ENCODE assay signal across 30 mouse cellular contexts in genomic region chr17:57020960-57021359, GRCm38 (mm10). TPM values are rescaled to one million over a fixed set of nuclear protein-coding genes. Genes with fewer than 3 reads are reported as not detected.
"Had no signal": no experiment of that assay in that cellular context is flagged by ENCODE, and none has a peak within 500 bp of the region (broad histone marks: within the 10 kb centered on the region; RNA-seq: fewer than 3 reads in every experiment).

No protein-coding gene starts in this region.

- H3K27ac ChIP-seq: left cerebral cortex, adult 2 months; lung, embryonic 15.5 days; midbrain, embryonic 10.5 days; midbrain, embryonic 13.5 days; neural tube, embryonic 12.5 days; neural tube, embryonic 15.5 days had no signal

- H3K4me1 ChIP-seq: lung, embryonic 15.5 days; midbrain, embryonic 10.5 days; midbrain, embryonic 13.5 days; neural tube, embryonic 12.5 days; neural tube, embryonic 15.5 days had no signal

- H3K4me3 ChIP-seq: left cerebral cortex, adult 2 months; lung, embryonic 15.5 days; midbrain, embryonic 10.5 days; midbrain, embryonic 13.5 days; neural tube, embryonic 12.5 days; neural tube, embryonic 15.5 days had no signal

- H3K9me3 ChIP-seq: lung, embryonic 15.5 days; midbrain, embryonic 10.5 days; midbrain, embryonic 13.5 days; neural tube, embryonic 12.5 days; neural tube, embryonic 15.5 days had no signal

- H3K4me2 ChIP-seq: lung, embryonic 15.5 days; midbrain, embryonic 13.5 days; neural tube, embryonic 12.5 days; neural tube, embryonic 15.5 days had no signal

- ATAC-seq: intestine, postnatal 0 days; midbrain, embryonic 13.5 days had no signal

- DNase-seq: kidney, adult 2 months; kidney, postnatal 10 days; kidney, postnatal 36 days; layer of hippocampus, postnatal 36 days; lung, adult 18-20 months; lung, postnatal 14 days; lung, postnatal 4 days; thymus, adult 18-20 months; thymus, postnatal 36 days had no signal

- H3K27me3 ChIP-seq: lung, embryonic 15.5 days; midbrain, embryonic 13.5 days; neural tube, embryonic 12.5 days; neural tube, embryonic 15.5 days had no signal

- H3K9ac ChIP-seq: lung, embryonic 15.5 days; midbrain, embryonic 13.5 days; neural tube, embryonic 12.5 days; neural tube, embryonic 15.5 days had no signal

RNA-seq across cellular contexts. Expression of gene Gm17949, which starts 9.7 kb away (rescaled TPM):
- total RNA-seq: megakaryocyte, adult 5-6 weeks had no signal
- polyA plus RNA-seq: small intestine, adult 2 months had no signal

RNA-seq across cellular contexts. Expression of gene Slc25a41, which starts 20.5 kb away (rescaled TPM):
- total RNA-seq: layer of hippocampus, adult 8-10 months; layer of hippocampus, postnatal 10 days; layer of hippocampus, postnatal 36 days; left cerebral cortex, adult 2 months; left cerebral cortex, postnatal 36 days; megakaryocyte, adult 5-6 weeks had no signal
- polyA plus RNA-seq: intestine, embryonic 14.5 days; intestine, postnatal 0 days; kidney, embryonic 14.5 days; limb, embryonic 11.5 days; midbrain, embryonic 13.5 days; neural tube, embryonic 15.5 days; small intestine, adult 2 months; spleen, adult 2 months; stomach, embryonic 16.5 days; urinary bladder, adult 2 months had no signal

RNA-seq across cellular contexts. Expression of gene Pspn, which starts 21.1 kb away (rescaled TPM):
- total RNA-seq: layer of hippocampus, postnatal 10 days; layer of hippocampus, postnatal 36 days; left cerebral cortex, adult 2 months; left cerebral cortex, postnatal 10 days; left cerebral cortex, postnatal 36 days; megakaryocyte, adult 5-6 weeks had no signal
- polyA plus RNA-seq: intestine, embryonic 14.5 days; intestine, postnatal 0 days; kidney, adult 2 months; limb, embryonic 14.5 days; lung, embryonic 15.5 days; midbrain, embryonic 13.5 days; neural tube, embryonic 12.5 days; small intestine, adult 2 months; spleen, adult 2 months; stomach, embryonic 16.5 days; testis, adult 2 months; urinary bladder, adult 2 months had no signal
